In genomic region chr6:113377496-113378385, GRCm38 (mm10) we compare ENCODE assay signal across 7 mouse cellular contexts. TPM values are rescaled to one million over a fixed set of nuclear protein-coding genes. Genes with fewer than 3 reads are reported as not detected.
DNase-seq lines count a peak whose midpoint lies in the region; ATAC-seq lines count a peak whose summit lies in the region.

Gene Tada3, minus strand, starts transcription at chr6:113377883.
Gene Arpc4, plus strand, starts transcription at chr6:113378115.

- peak; percentile 96 for DNase-seq in adrenal gland, postnatal 14 days
- DNase-seq in embryonic facial prominence, embryonic 11.5 days (ENCODE audit: low spot score): peak; percentile 95
- DNase-seq in kidney, adult 11 months: peak; percentile 94
- DNase-seq in limb, embryonic 10.5 days (ENCODE audit: low spot score): peak; percentile 95
- peak; percentile 92 for DNase-seq in spleen, adult 12 weeks (ENCODE audit: low spot score)

- peak; percentile 96 for ATAC-seq in embryonic facial prominence, embryonic 11.5 days (replicated peaks; ENCODE audit: insufficient number of reproducible peaks, low FRiP score, low TSS enrichment, low read depth)
- ATAC-seq in granulocyte monocyte progenitor cell, adult 5-6 weeks (replicated peaks; ENCODE audit: poor library complexity, severe bottlenecking): peak; percentile 76
- ATAC-seq in midbrain, embryonic 13.5 days: peak; percentile 96

- no peaks in the 10 kb centered on the region for H3K4me1 ChIP-seq in embryonic facial prominence, embryonic 11.5 days (ENCODE audit: control insufficient read depth, insufficient read depth, low read length)
- peaks cover 19% of the 10 kb centered on the region for H3K4me1 ChIP-seq in limb, embryonic 10.5 days
- peaks cover 27% of the 10 kb centered on the region for H3K4me1 ChIP-seq in midbrain, embryonic 13.5 days (replicated peaks)

- peak within 1 kb of the TSS; percentile 54 for H3K4me2 ChIP-seq in embryonic facial prominence, embryonic 11.5 days (ENCODE audit: low read depth, low read length)
- peak within 1 kb of the TSS; percentile 99 for H3K4me2 ChIP-seq in midbrain, embryonic 13.5 days (replicated peaks)

- peaks cover 5% of the 10 kb centered on the region for H3K36me3 ChIP-seq in embryonic facial prominence, embryonic 11.5 days (replicated peaks; ENCODE audit: control insufficient read depth, insufficient read depth, low read depth, low read length)
- H3K36me3 ChIP-seq in limb, embryonic 10.5 days: peaks cover 62% of the 10 kb centered on the region
- H3K36me3 ChIP-seq in midbrain, embryonic 13.5 days: peaks cover 56% of the 10 kb centered on the region

- peak within 1 kb of the TSS; percentile 87 for H3K9ac ChIP-seq in embryonic facial prominence, embryonic 11.5 days (replicated peaks; ENCODE audit: low read length)
- H3K9ac ChIP-seq in midbrain, embryonic 13.5 days (replicated peaks): peak within 1 kb of the TSS; percentile 98

- H3K27ac ChIP-seq in embryonic facial prominence, embryonic 11.5 days (replicated peaks; ENCODE audit: low read depth, low read length): peak within 1 kb of the TSS; percentile 82
- peak within 1 kb of the TSS; percentile 100 for H3K27ac ChIP-seq in limb, embryonic 10.5 days
- peak within 1 kb of the TSS; percentile 91 for H3K27ac ChIP-seq in midbrain, embryonic 13.5 days

- no peaks in the 10 kb centered on the region for H3K9me3 ChIP-seq in embryonic facial prominence, embryonic 11.5 days (replicated peaks; ENCODE audit: control insufficient read depth, low read length)
- H3K9me3 ChIP-seq in limb, embryonic 10.5 days (replicated peaks): no peaks in the 10 kb centered on the region
- H3K9me3 ChIP-seq in midbrain, embryonic 13.5 days: no peaks in the 10 kb centered on the region

- peak within 1 kb of the TSS; percentile 88 for H3K4me3 ChIP-seq in embryonic facial prominence, embryonic 11.5 days (ENCODE audit: low read depth, low read length)
- H3K4me3 ChIP-seq in limb, embryonic 10.5 days: peak within 1 kb of the TSS; percentile 89
- peak within 1 kb of the TSS; percentile 99 for H3K4me3 ChIP-seq in midbrain, embryonic 13.5 days (replicated peaks)

- H3K27me3 ChIP-seq in embryonic facial prominence, embryonic 11.5 days (ENCODE audit: control insufficient read depth, insufficient read depth, low read length): no peaks in the 10 kb centered on the region
- no peaks in the 10 kb centered on the region for H3K27me3 ChIP-seq in limb, embryonic 10.5 days (ENCODE audit: low read depth, poor library complexity, severe bottlenecking)
- no peaks in the 10 kb centered on the region for H3K27me3 ChIP-seq in midbrain, embryonic 13.5 days

- under 1% methylated on average over 61 of the region's 61 CpGs for WGBS in embryonic facial prominence, embryonic 11.5 days
- under 1% methylated on average over 60 of the region's 61 CpGs for WGBS in limb, embryonic 10.5 days
- WGBS in midbrain, embryonic 13.5 days: under 1% methylated on average over 61 of the region's 61 CpGs

RNA-seq across cellular contexts. Expression of gene Tada3, which starts in this region (rescaled TPM):
- total RNA-seq in adrenal gland, postnatal 14 days (2021): 34.9 and 35.5 TPM in 2 replicates
- 44.3 and 51.0 TPM in 2 replicates for polyA plus RNA-seq in embryonic facial prominence, embryonic 11.5 days (2014; fragmentation: Nextera tagmentation; extraction: Ambion mirVana)
- 18.9 and 21.0 TPM in 2 replicates for total RNA-seq in granulocyte monocyte progenitor cell, adult 5-6 weeks (2014; fragmentation: Nextera tagmentation)
- 9.7 and 13.8 TPM in 2 replicates for total RNA-seq in granulocyte monocyte progenitor cell, adult 5-6 weeks (2017)
- polyA plus RNA-seq in limb, embryonic 10.5 days (2016; fragmentation: Nextera tagmentation; extraction: Ambion mirVana): 47.2 and 53.4 TPM in 2 replicates
- polyA plus RNA-seq in midbrain, embryonic 13.5 days (2015; fragmentation: Nextera tagmentation; extraction: Ambion mirVana): 64.5 and 74.7 TPM in 2 replicates

RNA-seq across cellular contexts. Expression of gene Arpc4, which starts in this region (rescaled TPM):
- total RNA-seq in adrenal gland, postnatal 14 days (2021): 165 and 176 TPM in 2 replicates
- 201 and 203 TPM in 2 replicates for polyA plus RNA-seq in embryonic facial prominence, embryonic 11.5 days (2014; fragmentation: Nextera tagmentation; extraction: Ambion mirVana)
- total RNA-seq in granulocyte monocyte progenitor cell, adult 5-6 weeks (2014; fragmentation: Nextera tagmentation): 223 and 277 TPM in 2 replicates
- 211 and 270 TPM in 2 replicates for total RNA-seq in granulocyte monocyte progenitor cell, adult 5-6 weeks (2017)
- 383 and 393 TPM in 2 replicates for polyA plus RNA-seq in limb, embryonic 10.5 days (2016; fragmentation: Nextera tagmentation; extraction: Ambion mirVana)
- 393 and 407 TPM in 2 replicates for polyA plus RNA-seq in midbrain, embryonic 13.5 days (2015; fragmentation: Nextera tagmentation; extraction: Ambion mirVana)

Comparison
In these comparisons a context has a peak if more than half of its experiments do, and no peak if none do; other contexts are left out.
1. Peak in every context shown above with its lines: DNase-seq, ATAC-seq, H3K4me3 ChIP-seq and H3K27ac ChIP-seq.